Mouse (Mus musculus): ENCODE data around the gene Fan1. TPM values are rescaled to one million over a fixed set of nuclear protein-coding genes. Genes with fewer than 3 reads are reported as not detected.
A peak's percentile ranks its signal among the peaks of the same experiment; 100 is the strongest.

The Fan1 gene
- 1.4 and 1.6 TPM in 2 replicates for polyA plus RNA-seq (2012; rRNA removed)

GRCm38 (mm10) chr7:64373830-64374562, at the start of gene Fan1:
Gene Fan1, minus strand, starts transcription at chr7:64374095.
- Histone ChIP-seq H3K27ac (ENCODE audit: control insufficient read depth, insufficient read depth, low read depth, low read length) (peak within 1 kb of the TSS; percentile 91), H3K36me3 (ENCODE audit: control insufficient read depth, insufficient read depth, low read length) (peaks cover 1% of the 10 kb centered on the region; the same call in 1 of the 2 replicates), H3K4me1 (ENCODE audit: control insufficient read depth, insufficient read depth, low read length) (peaks cover 2% of the 10 kb centered on the region), H3K27me3 (ENCODE audit: control insufficient read depth, insufficient read depth, low read length) (no peaks in the 10 kb centered on the region), H3K4me3 (ENCODE audit: control insufficient read depth, low read depth, low read length) (peak within 1 kb of the TSS; percentile 97)
- peak; percentile 71 for TF ChIP-seq POLR2A (IDR thresholded peaks at IDR 0.05; ENCODE audit: control insufficient read depth, low read depth, low read length)
- no peak for TF ChIP-seq CTCF (IDR thresholded peaks at IDR 0.05; ENCODE audit: control insufficient read depth, insufficient read depth, insufficient replicate concordance, low read depth, low read length)

DNA sequence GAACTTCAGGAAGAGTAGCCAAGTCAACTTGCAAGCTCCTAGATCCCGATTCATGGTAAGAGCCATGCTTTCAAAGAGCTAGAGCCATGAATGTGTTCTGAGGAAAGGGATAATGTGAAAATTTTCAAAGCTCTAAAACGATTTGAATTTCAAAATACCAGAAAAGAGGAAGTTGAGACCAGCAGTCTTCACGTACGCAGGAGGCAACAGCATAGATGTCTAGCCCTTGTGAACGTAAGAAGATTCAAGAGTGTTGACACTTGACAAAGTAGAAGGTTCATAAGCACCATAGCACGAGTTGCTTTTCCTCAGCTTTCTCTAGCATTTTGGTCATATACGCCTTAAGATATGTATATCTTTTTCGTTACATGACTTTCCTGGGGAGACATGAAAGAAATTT, 30.1 kb upstream of the Fan1 start:
- Histone ChIP-seq H3K27me3 (ENCODE audit: control insufficient read depth, insufficient read depth, low read length) (no peaks in the 10 kb centered on the region), H3K27ac (ENCODE audit: control insufficient read depth, insufficient read depth, low read depth, low read length) (no peak overlapping the region), H3K36me3 (ENCODE audit: control insufficient read depth, insufficient read depth, low read length) (no peaks in the 10 kb centered on the region), H3K4me1 (ENCODE audit: control insufficient read depth, insufficient read depth, low read length) (no peaks in the 10 kb centered on the region), H3K4me3 (ENCODE audit: control insufficient read depth, low read depth, low read length) (no peak overlapping the region)
- no peak for TF ChIP-seq POLR2A (IDR thresholded peaks at IDR 0.05; ENCODE audit: control insufficient read depth, low read depth, low read length)
- TF ChIP-seq CTCF (IDR thresholded peaks at IDR 0.05; ENCODE audit: control insufficient read depth, insufficient read depth, insufficient replicate concordance, low read depth, low read length): no peak

DNA sequence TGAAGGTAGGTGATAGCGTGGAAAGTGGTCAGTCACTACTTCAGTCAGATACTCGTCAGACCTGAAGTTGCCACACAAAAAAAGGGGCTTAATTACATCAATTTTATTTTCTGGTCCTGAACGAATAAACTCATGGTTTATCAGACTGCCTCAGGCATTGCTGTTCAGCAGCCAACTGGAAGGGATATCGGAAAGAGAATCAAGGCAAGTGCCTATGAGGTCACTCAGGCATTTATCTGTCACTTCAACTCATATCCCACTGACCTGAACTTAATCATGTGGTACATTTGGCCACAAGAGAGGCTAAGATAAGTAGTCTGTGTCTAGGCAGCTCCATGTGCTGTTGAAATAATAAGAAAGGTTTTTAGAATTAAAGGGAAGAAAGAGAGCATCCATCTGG, 28.6 kb upstream of the Fan1 start:
- Histone ChIP-seq H3K27ac (ENCODE audit: control insufficient read depth, insufficient read depth, low read depth, low read length) (no peak overlapping the region), H3K27me3 (ENCODE audit: control insufficient read depth, insufficient read depth, low read length) (no peaks in the 10 kb centered on the region), H3K4me1 (ENCODE audit: control insufficient read depth, insufficient read depth, low read length) (no peaks in the 10 kb centered on the region), H3K36me3 (ENCODE audit: control insufficient read depth, insufficient read depth, low read length) (no peaks in the 10 kb centered on the region), H3K4me3 (ENCODE audit: control insufficient read depth, low read depth, low read length) (no peak overlapping the region)
- TF ChIP-seq POLR2A (IDR thresholded peaks at IDR 0.05; ENCODE audit: control insufficient read depth, low read depth, low read length) (no peak), CTCF (IDR thresholded peaks at IDR 0.05; ENCODE audit: control insufficient read depth, insufficient read depth, insufficient replicate concordance, low read depth, low read length) (no peak)

- Histone ChIP-seq H3K4me3 (ENCODE audit: control insufficient read depth, low read depth, low read length) (no peak overlapping the region), H3K27me3 (ENCODE audit: control insufficient read depth, insufficient read depth, low read length) (no peaks in the 10 kb centered on the region), H3K36me3 (ENCODE audit: control insufficient read depth, insufficient read depth, low read length) (no peaks in the 10 kb centered on the region), H3K4me1 (ENCODE audit: control insufficient read depth, insufficient read depth, low read length) (no peaks in the 10 kb centered on the region), H3K27ac (ENCODE audit: control insufficient read depth, insufficient read depth, low read depth, low read length) (no peak overlapping the region)
- TF ChIP-seq POLR2A (IDR thresholded peaks at IDR 0.05; ENCODE audit: control insufficient read depth, low read depth, low read length): no peak
- TF ChIP-seq CTCF (IDR thresholded peaks at IDR 0.05; ENCODE audit: control insufficient read depth, insufficient read depth, insufficient replicate concordance, low read depth, low read length): no peak
Observed at GRCm38 (mm10) chr7:64400725-64401124, 26.8 kb upstream of the Fan1 start.

DNA sequence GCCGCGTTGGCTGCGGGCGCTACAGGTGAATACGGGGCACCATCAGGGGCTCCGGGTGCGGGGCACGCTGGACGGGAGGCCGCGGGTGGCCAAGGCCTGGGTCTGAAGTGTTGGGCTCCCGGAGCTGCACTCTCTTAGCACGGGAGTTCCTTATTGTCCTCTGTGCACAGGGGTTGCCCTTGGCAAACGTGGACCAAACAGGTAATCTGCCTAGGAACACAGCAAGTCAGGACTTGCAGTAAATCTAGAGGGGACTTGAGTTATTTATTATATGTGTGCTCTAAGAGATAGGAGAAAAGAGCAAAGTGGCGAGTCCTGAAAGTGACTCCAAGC, 18.9 kb upstream of the Fan1 start:
- Histone ChIP-seq H3K4me3 (ENCODE audit: control insufficient read depth, low read depth, low read length) (peak overlapping the region; percentile 99), H3K27me3 (ENCODE audit: control insufficient read depth, insufficient read depth, low read length) (no peaks in the 10 kb centered on the region), H3K4me1 (ENCODE audit: control insufficient read depth, insufficient read depth, low read length) (peaks cover 8% of the 10 kb centered on the region), H3K27ac (ENCODE audit: control insufficient read depth, insufficient read depth, low read depth, low read length) (peak overlapping the region; percentile 75), H3K36me3 (ENCODE audit: control insufficient read depth, insufficient read depth, low read length) (no peaks in the 10 kb centered on the region)
- TF ChIP-seq CTCF (IDR thresholded peaks at IDR 0.05; ENCODE audit: control insufficient read depth, insufficient read depth, insufficient replicate concordance, low read depth, low read length): no peak
- TF ChIP-seq POLR2A (IDR thresholded peaks at IDR 0.05; ENCODE audit: control insufficient read depth, low read depth, low read length): no peak

- peak within 1 kb of the TSS; percentile 85 for H3K27ac ChIP-seq (ENCODE audit: control insufficient read depth, insufficient read depth, low read depth, low read length)
- H3K27me3 ChIP-seq (ENCODE audit: control insufficient read depth, insufficient read depth, low read length): no peaks in the 10 kb centered on the region
- no peaks in the 10 kb centered on the region for H3K36me3 ChIP-seq (ENCODE audit: control insufficient read depth, insufficient read depth, low read length)
- TF ChIP-seq CTCF (IDR thresholded peaks at IDR 0.05; ENCODE audit: control insufficient read depth, insufficient read depth, insufficient replicate concordance, low read depth, low read length) (no peak), POLR2A (IDR thresholded peaks at IDR 0.05; ENCODE audit: control insufficient read depth, low read depth, low read length) (peak; percentile 97)
- H3K4me3 ChIP-seq (ENCODE audit: control insufficient read depth, low read depth, low read length): peak within 1 kb of the TSS; percentile 99
- peaks cover 8% of the 10 kb centered on the region for H3K4me1 ChIP-seq (ENCODE audit: control insufficient read depth, insufficient read depth, low read length)
Observed at GRCm38 (mm10) chr7:64392122-64392818, 18.4 kb upstream of the Fan1 start, which contains the start of the genes Mphosph10 and Mcee. Gene Mphosph10, minus strand, starts transcription at chr7:64392268. Gene Mcee, plus strand, starts transcription at chr7:64392607.

- H3K36me3 ChIP-seq (ENCODE audit: control insufficient read depth, insufficient read depth, low read length): no peaks in the 10 kb centered on the region
- H3K4me3 ChIP-seq (ENCODE audit: control insufficient read depth, low read depth, low read length): peak overlapping the region; percentile 99
- TF ChIP-seq POLR2A (IDR thresholded peaks at IDR 0.05; ENCODE audit: control insufficient read depth, low read depth, low read length) (no peak), CTCF (IDR thresholded peaks at IDR 0.05; ENCODE audit: control insufficient read depth, insufficient read depth, insufficient replicate concordance, low read depth, low read length) (no peak)
- H3K27ac ChIP-seq (ENCODE audit: control insufficient read depth, insufficient read depth, low read depth, low read length): peak overlapping the region; percentile 85
- H3K27me3 ChIP-seq (ENCODE audit: control insufficient read depth, insufficient read depth, low read length): no peaks in the 10 kb centered on the region
- H3K4me1 ChIP-seq (ENCODE audit: control insufficient read depth, insufficient read depth, low read length): peaks cover 8% of the 10 kb centered on the region
Observed at GRCm38 (mm10) chr7:64391479-64391878, 17.6 kb upstream of the Fan1 start.
